ENCODE assay signal across 10 mouse cellular contexts in genomic region chr5:35669747-35670411, GRCm38 (mm10). TPM values are rescaled to one million over a fixed set of nuclear protein-coding genes. Genes with fewer than 3 reads are reported as not detected.
DNase-seq lines count a peak whose midpoint lies in the region; ATAC-seq and TF ChIP-seq lines count a peak whose summit lies in the region.
"Had no signal": no experiment of that assay in that cellular context is flagged by ENCODE, and none has a peak within 500 bp of the region (broad histone marks: within the 10 kb centered on the region; RNA-seq: fewer than 3 reads in every experiment).

No protein-coding gene starts in this region.

- H3K36me3 ChIP-seq in lung, embryonic 14.5 days (ENCODE audit: insufficient read depth): no peaks in the 10 kb centered on the region
- no peaks in the 10 kb centered on the region for H3K36me3 ChIP-seq in hindbrain, embryonic 15.5 days
- no peaks in the 10 kb centered on the region for H3K36me3 ChIP-seq in neural tube, embryonic 13.5 days
- H3K36me3 ChIP-seq: forebrain, embryonic 15.5 days had no signal

- peak overlapping the region; percentile 18; the same call in 1 of the 2 replicates for H3K4me2 ChIP-seq in lung, embryonic 14.5 days
- no peak overlapping the region for H3K4me2 ChIP-seq in hindbrain, embryonic 15.5 days
- no peak overlapping the region for H3K4me2 ChIP-seq in neural tube, embryonic 13.5 days
- H3K4me2 ChIP-seq: forebrain, embryonic 15.5 days had no signal

- no peak for TF ChIP-seq CTCF in lung, embryonic 14.5 days (IDR thresholded peaks at IDR 0.05; ENCODE audit: low read depth)

- H3K4me1 ChIP-seq in lung, embryonic 14.5 days (ENCODE audit: insufficient read depth): peaks cover 48% of the 10 kb centered on the region
- peaks cover 43% of the 10 kb centered on the region for H3K4me1 ChIP-seq in hindbrain, embryonic 15.5 days (replicated peaks)
- peaks cover 38% of the 10 kb centered on the region for H3K4me1 ChIP-seq in neural tube, embryonic 13.5 days (replicated peaks)

- 0 out of 2 replicates have a peak, but pooled peaks have one; percentile 0 for ATAC-seq in lung, embryonic 14.5 days (ENCODE audit: insufficient read depth)
- no peak for ATAC-seq in hindbrain, embryonic 15.5 days (ENCODE audit: low FRiP score, low read depth)
- ATAC-seq in neural tube, embryonic 13.5 days (ENCODE audit: low read depth): no peak
- no peak for ATAC-seq in CD4-positive, CD25-positive, alpha-beta regulatory T cell, adult 4 months
- ATAC-seq: forebrain, embryonic 15.5 days; inflammation-experienced regulatory T-cells, adult 6 months had no signal

- peak; percentile 42 for DNase-seq in lung, embryonic 14.5 days
- DNase-seq in lung, adult 18-20 months: no peak
- DNase-seq in embryo, embryonic 10 days (ENCODE audit: low spot score): peak; percentile 83
- DNase-seq in layer of hippocampus, adult 9-10 months (ENCODE audit: low spot score): no peak
- DNase-seq: thymus, postnatal 36 days had no signal

- no peaks in the 10 kb centered on the region for H3K9me3 ChIP-seq in lung, embryonic 14.5 days (ENCODE audit: low read depth, low read length)
- no peaks in the 10 kb centered on the region for H3K9me3 ChIP-seq in hindbrain, embryonic 15.5 days
- H3K9me3 ChIP-seq in neural tube, embryonic 13.5 days: no peaks in the 10 kb centered on the region
- H3K9me3 ChIP-seq: forebrain, embryonic 15.5 days had no signal

- no peaks in the 10 kb centered on the region for H3K27me3 ChIP-seq in lung, embryonic 14.5 days (ENCODE audit: insufficient read depth, low read length)
- H3K27me3 ChIP-seq in hindbrain, embryonic 15.5 days: no peaks in the 10 kb centered on the region
- no peaks in the 10 kb centered on the region for H3K27me3 ChIP-seq in neural tube, embryonic 13.5 days
- H3K27me3 ChIP-seq: forebrain, embryonic 15.5 days had no signal

- peak overlapping the region; percentile 83; the same call in 1 of the 2 replicates for H3K27ac ChIP-seq in lung, embryonic 14.5 days (ENCODE audit: low read depth)
- 0 out of 2 replicates have a peak overlapping the region, but pooled peaks have one; percentile 25 for H3K27ac ChIP-seq in hindbrain, embryonic 15.5 days (replicated peaks)
- H3K27ac ChIP-seq in neural tube, embryonic 13.5 days (replicated peaks): peak overlapping the region; percentile 18; the same call in 1 of the 2 replicates
- H3K27ac ChIP-seq: forebrain, embryonic 15.5 days had no signal

- no peak overlapping the region for H3K9ac ChIP-seq in lung, embryonic 14.5 days
- no peak overlapping the region for H3K9ac ChIP-seq in hindbrain, embryonic 15.5 days
- H3K9ac ChIP-seq in neural tube, embryonic 13.5 days: no peak overlapping the region
- H3K9ac ChIP-seq: forebrain, embryonic 15.5 days had no signal

- 20% methylated on average over 11 of the region's 11 CpGs for WGBS in lung, embryonic 14.5 days
- 40% methylated on average over 11 of the region's 11 CpGs for WGBS in hindbrain, embryonic 15.5 days
- WGBS in neural tube, embryonic 13.5 days: 41% methylated on average over 11 of the region's 11 CpGs

- no peak overlapping the region for H3K4me3 ChIP-seq in lung, embryonic 14.5 days (ENCODE audit: low read depth, low read length)
- H3K4me3 ChIP-seq in hindbrain, embryonic 15.5 days: no peak overlapping the region
- H3K4me3 ChIP-seq in neural tube, embryonic 13.5 days: no peak overlapping the region
- H3K4me3 ChIP-seq: forebrain, embryonic 15.5 days had no signal

RNA-seq across cellular contexts. Expression of gene Htra3, which starts 9.7 kb away (rescaled TPM):
- 19.6 and 21.9 TPM in 2 replicates for polyA plus RNA-seq in lung, embryonic 14.5 days (2014; fragmentation: Nextera tagmentation; extraction: Ambion mirVana)
- polyA plus RNA-seq in hindbrain, embryonic 15.5 days (2015; fragmentation: Nextera tagmentation; extraction: Ambion mirVana): 15.8 and 19.3 TPM in 2 replicates
- polyA plus RNA-seq in neural tube, embryonic 13.5 days (2015; fragmentation: Nextera tagmentation; extraction: Ambion mirVana): 16.2 TPM in 2 replicates
- not detected for polyA plus RNA-seq in CD4-positive, CD25-positive, alpha-beta regulatory T cell, adult 4 months (2017; shearing (Covaris generic))
- polyA plus RNA-seq: inflammation-experienced regulatory T-cells, adult 6 months had no signal

Comparison
In these comparisons a context has a peak if more than half of its experiments do, and no peak if none do; other contexts are left out.
1. DNase-seq: peak in lung, embryonic 14.5 days (single experiment) and embryo, embryonic 10 days (single experiment); none in lung, adult 18-20 months (0 of 2) and layer of hippocampus, adult 9-10 months (single experiment).
2. H3K27ac ChIP-seq: peak in every context shown above with its lines; median percentile 83 in lung, embryonic 14.5 days; 25 in hindbrain, embryonic 15.5 days; 18 in neural tube, embryonic 13.5 days.
3. RNA of gene Htra3, which starts 9.7 kb away (polyA plus RNA-seq): 19.6 to 21.9 TPM in lung, embryonic 14.5 days, 15.8 to 19.3 TPM in hindbrain, embryonic 15.5 days and 16.2 TPM in neural tube, embryonic 13.5 days; not detected in CD4-positive, CD25-positive, alpha-beta regulatory T cell, adult 4 months; every median in the first group is over 10 times any median in the second.